Mouse (Mus musculus) neural tube, embryonic 11.5 days (tissue): ENCODE data around the gene AC124502.3. TPM values are rescaled to one million over a fixed set of nuclear protein-coding genes. Genes with fewer than 3 reads are reported as not detected.

Experiments
- ATAC-seq: fragments of 200-750 bp; cut with Nextera tagmentation; 2 replicates; pipeline ENCODE4 v1.8.0; 2017; ENCODE audit warnings: moderate number of reproducible peaks, mild to moderate bottlenecking, moderate TSS enrichment, moderate library complexity; ENCODE audit not compliant: insufficient read depth, low FRiP score, low TSS enrichment
- DNase-seq: peaks from one replicate; pipeline ENCODE4 v3.0.0-alpha.2; 2015; ENCODE audit warnings: low spot score
- H3K27ac ChIP-seq: fragments of 300-500 bp; sonication (generic); 2 replicates; pipeline ENCODE4 v1.5.1; 2014; ENCODE audit warnings: low read depth, mild to moderate bottlenecking, low read length
- H3K27me3 ChIP-seq: fragments of 300-500 bp; sonication (generic); 2 replicates; pipeline ENCODE4 v1.6.1; 2014; ENCODE audit warnings: mild to moderate bottlenecking, low read length, mixed read lengths; ENCODE audit not compliant: control insufficient read depth, insufficient read depth
- H3K36me3 ChIP-seq: fragments of 300-500 bp; sonication (generic); 2 replicates; pipeline ENCODE4 v1.6.1; 2014; ENCODE audit warnings: mild to moderate bottlenecking, low read length, moderate library complexity, mixed read lengths; ENCODE audit not compliant: control insufficient read depth, insufficient read depth
- H3K4me1 ChIP-seq: fragments of 300-500 bp; sonication (generic); 2 replicates; pipeline ENCODE4 v1.6.1; 2014; ENCODE audit warnings: low read length, mixed read lengths; ENCODE audit not compliant: control insufficient read depth, insufficient read depth
- H3K4me2 ChIP-seq: fragments of 300-500 bp; sonication (generic); 2 replicates; pipeline ENCODE4 v1.6.1; 2014; ENCODE audit warnings: low read depth, mild to moderate bottlenecking, moderate library complexity
- H3K4me3 ChIP-seq: fragments of 300-500 bp; sonication (generic); 2 replicates; pipeline ENCODE4 v1.5.1; 2014; ENCODE audit warnings: low read depth, low read length
- H3K9ac ChIP-seq: fragments of 300-500 bp; sonication (generic); 2 replicates; pipeline ENCODE4 v1.6.1; 2014; ENCODE audit warnings: mild to moderate bottlenecking, low read length
- H3K9me3 ChIP-seq: fragments of 300-500 bp; sonication (generic); 2 replicates; pipeline ENCODE4 v1.6.1; 2016; ENCODE audit warnings: low read length; ENCODE audit not compliant: control insufficient read depth
- WGBS: fragments of 180-500 bp; shearing (Covaris S2); extraction: QIAGEN DNeasy Blood & Tissue Kit; methylation state at CpG from one replicate; pipeline ENCODE4 v1.1.7; 2014; 5-methylcytosine and 5-hydroxymethylcytosine counted together
- polyA plus RNA-seq: library from polyadenylated mRNA; unstranded; fragments of >200 nt; fragmentation: Nextera tagmentation; extraction: Ambion mirVana; gene quantifications from 2 replicates; pipeline ENCODE4 v1.2.1, GENCODE M21; 2014

Gene AC124502.3
- polyA plus RNA-seq, 1 experiment from 2014 or later, result 1.2 TPM

GRCm38 (mm10) chr19:5051031-5051430 is 12.3 kb downstream of the AC124502.3 start:
- Histone ChIP-seq H3K4me1 (no peaks in the 10 kb centered on the region), H3K36me3 (peaks cover 6% of the 10 kb centered on the region), H3K27ac (no peak overlapping the region), H3K9ac (peak overlapping the region; percentile 23), H3K4me3 (peak overlapping the region; percentile 12; the same call in 1 of the 2 replicates), H3K27me3 (peaks cover 34% of the 10 kb centered on the region), H3K9me3 (no peaks in the 10 kb centered on the region), H3K4me2 (no peak overlapping the region)
- no peak for ATAC-seq
- DNase-seq, result no peak
- WGBS, result 8% methylated on average over 17 of the region's 17 CpGs

- H3K27me3 ChIP-seq, result peaks cover 34% of the 10 kb centered on the region
- H3K4me3 ChIP-seq, result no peak overlapping the region
- whole genome bisulfite sequencing, result 29% methylated on average over 3 of the region's 3 CpGs
- H3K36me3 ChIP-seq, result peaks cover 2% of the 10 kb centered on the region; the same call in 1 of the 2 replicates
- no peak overlapping the region for H3K4me2 ChIP-seq
- DNase-seq, result no peak
- no peak for ATAC-seq
- H3K9me3 ChIP-seq, result no peaks in the 10 kb centered on the region
- no peak overlapping the region for H3K27ac ChIP-seq
- no peaks in the 10 kb centered on the region for H3K4me1 ChIP-seq
- H3K9ac ChIP-seq, result peak overlapping the region; percentile 23
These were observed 12.8 kb downstream of the AC124502.3 start for GRCm38 (mm10) chr19:5051515-5051914.

- 23% methylated on average over 25 of the region's 25 CpGs for WGBS
- peaks cover 34% of the 10 kb centered on the region for H3K27me3 ChIP-seq
- no peak overlapping the region for H3K4me3 ChIP-seq
- no peaks in the 10 kb centered on the region for H3K9me3 ChIP-seq
- no peak overlapping the region for H3K4me2 ChIP-seq
- H3K36me3 ChIP-seq, result peaks cover 2% of the 10 kb centered on the region; the same call in 1 of the 2 replicates
- H3K4me1 ChIP-seq, result no peaks in the 10 kb centered on the region
- no peak for DNase-seq
- no peak for ATAC-seq
- H3K27ac ChIP-seq, result no peak overlapping the region
- H3K9ac ChIP-seq, result no peak overlapping the region
These were observed 13.6 kb downstream of the AC124502.3 start for GRCm38 (mm10) chr19:5052166-5052822.

GRCm38 (mm10) chr19:5052853-5053252 is 14.2 kb downstream of the AC124502.3 start:
- H3K4me1 ChIP-seq, result no peaks in the 10 kb centered on the region
- no peak overlapping the region for H3K4me3 ChIP-seq
- H3K9me3 ChIP-seq, result no peaks in the 10 kb centered on the region
- H3K4me2 ChIP-seq, result no peak overlapping the region
- H3K36me3 ChIP-seq, result peaks cover 2% of the 10 kb centered on the region; the same call in 1 of the 2 replicates
- H3K9ac ChIP-seq, result no peak overlapping the region
- peaks cover 34% of the 10 kb centered on the region for H3K27me3 ChIP-seq
- ATAC-seq, result no peak
- DNase-seq, result no peak
- 63% methylated on average over 17 of the region's 17 CpGs for WGBS
- H3K27ac ChIP-seq, result no peak overlapping the region

GRCm38 (mm10) chr19:5053909-5054308 is 15.2 kb downstream of the AC124502.3 start:
- Histone ChIP-seq H3K9ac (no peak overlapping the region), H3K4me3 (no peak overlapping the region), H3K4me1 (0 out of 2 replicates have a peak, but pooled peaks cover 7% of the 10 kb centered on the region), H3K27ac (no peak overlapping the region), H3K36me3 (no peaks in the 10 kb centered on the region), H3K4me2 (no peak overlapping the region), H3K9me3 (no peaks in the 10 kb centered on the region), H3K27me3 (peaks cover 34% of the 10 kb centered on the region)
- 23% methylated on average over 9 of the region's 9 CpGs for WGBS
- peak; percentile 74 for DNase-seq
- ATAC-seq, result no peak

GRCm38 (mm10) chr19:5056251-5056650 is 17.6 kb downstream of the AC124502.3 start:
- Histone ChIP-seq H3K27ac (no peak overlapping the region), H3K36me3 (no peaks in the 10 kb centered on the region), H3K4me3 (no peak overlapping the region), H3K9ac (no peak overlapping the region), H3K4me1 (0 out of 2 replicates have a peak, but pooled peaks cover 12% of the 10 kb centered on the region), H3K4me2 (no peak overlapping the region), H3K9me3 (no peaks in the 10 kb centered on the region), H3K27me3 (peaks cover 26% of the 10 kb centered on the region)
- DNase-seq, result peak; percentile 77
- 8% methylated on average over 6 of the region's 6 CpGs for WGBS
- peak; percentile 42; the same call in 1 of the 2 replicates for ATAC-seq

GRCm38 (mm10) chr19:5057876-5058775 is 19.4 kb downstream of the AC124502.3 start:
- H3K4me2 ChIP-seq, result no peak overlapping the region
- peak; percentile 7 for DNase-seq
- no peaks in the 10 kb centered on the region for H3K36me3 ChIP-seq
- H3K27me3 ChIP-seq, result peaks cover 7% of the 10 kb centered on the region
- H3K4me1 ChIP-seq, result 0 out of 2 replicates have a peak, but pooled peaks cover 12% of the 10 kb centered on the region
- 21% methylated on average over 16 of the region's 16 CpGs for WGBS
- H3K27ac ChIP-seq, result no peak overlapping the region
- H3K4me3 ChIP-seq, result no peak overlapping the region
- no peaks in the 10 kb centered on the region for H3K9me3 ChIP-seq
- no peak for ATAC-seq
- H3K9ac ChIP-seq, result 0 out of 2 replicates have a peak overlapping the region, but pooled peaks have one; percentile 20

- no peaks in the 10 kb centered on the region for H3K9me3 ChIP-seq
- DNase-seq (no peak), ATAC-seq (no peak)
- WGBS, result 17% methylated on average over 10 of the region's 10 CpGs
- H3K36me3 ChIP-seq, result no peaks in the 10 kb centered on the region
- no peak overlapping the region for H3K4me2 ChIP-seq
- no peak overlapping the region for H3K27ac ChIP-seq
- H3K9ac ChIP-seq, result peak overlapping the region; percentile 20; the same call in 1 of the 2 replicates
- no peaks in the 10 kb centered on the region; the same call in 1 of the 2 replicates for H3K27me3 ChIP-seq
- H3K4me3 ChIP-seq, result no peak overlapping the region
- 0 out of 2 replicates have a peak, but pooled peaks cover 12% of the 10 kb centered on the region for H3K4me1 ChIP-seq
These were observed 20.4 kb downstream of the AC124502.3 start for GRCm38 (mm10) chr19:5058801-5059771.
